Mouse (Mus musculus): Measurements from ENCODE around the gene Pde10a.

DNA sequence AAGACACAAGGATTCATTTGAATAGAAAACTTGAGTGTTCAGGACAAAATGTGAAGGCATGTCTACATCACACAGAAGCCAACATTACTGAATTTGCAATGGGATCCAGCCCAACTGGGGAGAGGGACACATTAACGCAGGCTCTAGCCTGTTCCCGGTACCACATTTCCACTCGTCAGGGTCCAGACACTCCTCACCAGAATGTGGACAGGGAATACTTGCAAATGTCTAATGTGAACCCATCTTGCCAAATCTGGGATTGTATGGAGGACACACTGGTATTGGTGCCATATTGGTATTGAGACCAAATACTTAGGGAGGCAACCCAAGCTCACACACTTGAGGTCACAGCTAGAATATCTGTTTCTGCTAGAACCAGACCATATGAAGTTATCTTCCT is 77.8 kb downstream of the Pde10a start:
- TF ChIP-seq CTCF (IDR thresholded peaks at IDR 0.05; ENCODE audit: low read depth) (no peak), EP300 (IDR thresholded peaks at IDR 0.05; ENCODE audit: low read depth) (no peak)

All from heart, postnatal 0 days (tissue).